Mouse (Mus musculus) ES-E14 (cell line): ENCODE measurements around the gene Ripk1. TPM values are rescaled to one million over a fixed set of nuclear protein-coding genes. Genes with fewer than 3 reads are reported as not detected.

Source experiments
- DNase-seq: peaks from one replicate; pipeline ENCODE4 v3.0.0-alpha.2; 2013; ENCODE audit warnings: low read depth, low spot score
- H3K27ac ChIP-seq: 2 replicates; pipeline ENCODE4 v1.5.1; 2012; ENCODE audit warnings: low read depth, mild to moderate bottlenecking, low read length, moderate library complexity, mixed read lengths; ENCODE audit not compliant: poor library complexity, insufficient read depth, severe bottlenecking
- H3K36me3 ChIP-seq: 2 replicates; pipeline ENCODE4 v1.6.1; 2012; ENCODE audit warnings: mild to moderate bottlenecking, low read length, moderate library complexity, mixed read lengths; ENCODE audit not compliant: control insufficient read depth, poor library complexity, insufficient read depth, severe bottlenecking
- H3K4me1 ChIP-seq, 2 experiments: fragments of 150-350 bp in 1 of 2; sonication (generic) in 1 of 2; 2 replicates each; pipeline ENCODE4 v1.6.1; 2012; ENCODE audit warnings: low read length in 2 of 2, mild to moderate bottlenecking in 1 of 2, mixed read lengths in 1 of 2; ENCODE audit not compliant: control insufficient read depth in 2 of 2, insufficient read depth in 2 of 2, poor library complexity in 1 of 2
- H3K4me3 ChIP-seq, 2 experiments: fragments of 150-350 bp in 1 of 2; sonication (generic) in 1 of 2; 2 replicates each; pipeline ENCODE4 v1.5.1; 2012; ENCODE audit warnings: low read length in 2 of 2, low read depth in 1 of 2, mild to moderate bottlenecking in 1 of 2, mixed read lengths in 1 of 2; ENCODE audit not compliant: insufficient read depth in 1 of 2, poor library complexity in 1 of 2, severe bottlenecking in 1 of 2
- H3K9ac ChIP-seq: 2 replicates; pipeline ENCODE4 v1.6.1; 2012; ENCODE audit warnings: low read depth, mild to moderate bottlenecking, low read length, mixed read lengths; ENCODE audit not compliant: poor library complexity, insufficient read depth, severe bottlenecking
- H3K9me3 ChIP-seq: fragments of 150-350 bp; sonication (generic); 2 replicates; pipeline ENCODE4 v1.6.1; 2012; ENCODE audit warnings: low read depth, mild to moderate bottlenecking, low read length; ENCODE audit not compliant: control insufficient read depth, insufficient read depth
- CHD2 ChIP-seq: IDR thresholded peaks from 2 replicates; pipeline ENCODE4 v1.6.1; 2014; ENCODE audit warnings: mild to moderate bottlenecking, low read depth, low read length, inconsistent platforms
- HCFC1 ChIP-seq: IDR thresholded peaks from 2 replicates; pipeline ENCODE4 v1.6.1; 2012; ENCODE audit warnings: low read length, inconsistent platforms, borderline replicate concordance; ENCODE audit not compliant: insufficient read depth
- MAFK ChIP-seq: IDR thresholded peaks from 2 replicates; pipeline ENCODE4 v1.6.1; 2014; ENCODE audit warnings: mild to moderate bottlenecking, low read depth, low read length, inconsistent platforms; ENCODE audit not compliant: insufficient read depth
- ZC3H11A ChIP-seq: IDR thresholded peaks from 2 replicates; pipeline ENCODE4 v1.6.1; 2012; ENCODE audit warnings: low read depth, mild to moderate bottlenecking, inconsistent platforms, low read length, borderline replicate concordance
- ZNF384 ChIP-seq: IDR thresholded peaks from 2 replicates; pipeline ENCODE4 v1.6.1; 2012; ENCODE audit warnings: low read depth, low read length, inconsistent platforms
- in situ Hi-C, 2 experiments: fragments of 600-800 bp; cut with MboI; formaldehyde crosslinking; loops; one replicate each; pipeline ENCODE4 v1.15.1; 2025; ENCODE audit warnings: low sequenced_read_pairs in 2 of 2, inconsistent platforms in 1 of 2; ENCODE audit not compliant: unreplicated experiment in 2 of 2
- total RNA-seq: library from RNA; depleted of rRNA; stranded (reverse); fragments of 300-350 nt; gene quantifications from 2 replicates; pipeline ENCODE4 v1.2.3, GENCODE M21; 2012

Gene Ripk1
- total RNA-seq, 1 experiment, result 10.0 TPM

DNA sequence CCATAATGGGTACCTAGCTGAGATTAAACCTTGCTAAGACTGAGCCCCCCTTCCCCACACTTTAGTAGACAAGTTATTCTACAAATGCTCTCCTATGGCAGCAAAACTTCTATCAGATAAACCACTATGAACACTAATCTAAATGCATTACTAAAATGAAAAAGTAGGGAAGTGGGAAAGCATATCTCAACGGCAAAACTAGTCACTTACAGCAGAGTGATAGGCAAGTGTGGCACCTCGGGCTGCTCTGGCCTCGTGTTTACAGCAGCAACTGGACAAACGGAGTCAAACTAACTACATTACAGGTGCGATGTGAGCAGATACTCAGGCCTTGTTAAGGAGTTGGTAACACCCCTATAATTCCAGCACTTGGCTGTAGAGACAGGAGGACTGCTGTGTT lies 12.5 kb upstream of the Ripk1 start:
- Histone ChIP-seq H3K4me3 (no peak overlapping the region), H3K4me1 (peaks cover 5 to 6% of the 10 kb centered on the region in 2 experiments; a peak in 2 of 4 replicates), H3K36me3 (no peaks in the 10 kb centered on the region), H3K9me3 (no peaks in the 10 kb centered on the region), H3K27ac (no peak overlapping the region; the same call in 1 of the 2 replicates), H3K9ac (no peak overlapping the region)
- DNase-seq, result no peak
- no peak for TF ChIP-seq MAFK
- in situ Hi-C loops, result no loop called here

DNA sequence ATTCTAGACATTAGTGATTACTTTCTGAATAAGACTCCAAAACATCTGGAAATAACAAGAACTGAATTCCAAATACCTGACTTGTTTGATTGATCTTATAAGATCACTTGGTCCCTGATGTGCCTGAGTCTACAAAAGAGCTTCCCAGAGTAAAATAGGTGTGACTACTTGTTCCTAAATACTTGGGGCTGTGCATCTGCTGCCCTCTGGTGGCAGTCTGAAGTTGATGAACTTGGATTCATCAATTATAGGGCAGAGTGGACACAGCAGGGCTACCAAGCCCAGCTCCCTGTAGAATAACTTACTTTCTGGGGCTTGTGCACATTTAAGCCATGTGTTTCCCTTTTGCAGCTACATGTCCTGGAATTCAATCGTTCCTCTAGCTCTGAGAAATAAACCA lies 7.0 kb upstream of the Ripk1 start:
- TF ChIP-seq HCFC1 (no peak), CHD2 (no peak), ZC3H11A (peak; percentile 78), ZNF384 (no peak)
- Histone ChIP-seq H3K9me3 (no peaks in the 10 kb centered on the region), H3K9ac (no peak overlapping the region), H3K4me1 (0 out of 4 replicates have a peak, but pooled peaks cover 0 to 1% of the 10 kb centered on the region in 2 experiments), H3K36me3 (no peaks in the 10 kb centered on the region), H3K4me3 (no peak overlapping the region), H3K27ac (no peak overlapping the region)
- DNase-seq, result peak; percentile 82
- in situ Hi-C loops, result no loop called here

GRCm38 (mm10) chr13:34003058-34003457 lies 895 bp downstream of the Ripk1 start:
- Histone ChIP-seq H3K4me1 (0 out of 4 replicates have a peak, but pooled peaks cover 0 to 5% of the 10 kb centered on the region in 2 experiments), H3K9me3 (no peaks in the 10 kb centered on the region), H3K4me3 (peak overlapping the region; percentile 82 to 95), H3K9ac (0 out of 2 replicates have a peak overlapping the region, but pooled peaks have one; percentile 13), H3K27ac (no peak overlapping the region), H3K36me3 (no peaks in the 10 kb centered on the region)
- no peak for DNase-seq
- no peak for TF ChIP-seq MAFK
- TF ChIP-seq HCFC1, result no peak
- no peak for TF ChIP-seq ZNF384
- in situ Hi-C loops, result no loop called here

DNA sequence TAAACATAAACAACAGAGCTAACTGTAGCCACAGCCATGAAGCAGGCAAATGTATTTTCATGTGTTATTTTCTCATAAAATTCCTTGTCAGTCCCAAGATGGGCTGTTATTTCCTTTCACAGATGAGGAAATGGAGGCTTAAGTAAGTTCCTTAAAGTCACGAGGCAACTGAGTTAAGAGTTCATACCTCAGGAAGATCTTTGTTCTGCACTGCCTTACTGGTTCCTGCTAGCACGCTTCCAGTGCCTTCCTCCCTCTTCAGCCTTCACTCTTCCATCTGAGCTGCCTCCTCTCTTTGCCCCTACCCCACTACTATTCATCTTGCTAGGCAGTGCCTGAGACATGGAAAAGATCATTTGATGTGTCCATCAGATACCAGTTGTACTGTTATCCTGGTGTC lies 5.1 kb downstream of the Ripk1 start:
- DNase-seq, result no peak
- Histone ChIP-seq H3K27ac (no peak overlapping the region), H3K4me3 (no peak overlapping the region), H3K4me1 (0 out of 4 replicates have a peak, but pooled peaks cover 0 to 2% of the 10 kb centered on the region in 2 experiments), H3K9ac (no peak overlapping the region), H3K9me3 (no peaks in the 10 kb centered on the region), H3K36me3 (no peaks in the 10 kb centered on the region; the same call in 1 of the 2 replicates)
- TF ChIP-seq ZNF384, result no peak
- no peak for TF ChIP-seq MAFK
- no peak for TF ChIP-seq HCFC1
- no peak for TF ChIP-seq ZC3H11A
- no peak for TF ChIP-seq CHD2
- in situ Hi-C loops, result no loop called here

- Histone ChIP-seq H3K4me1 (no peaks in the 10 kb centered on the region), H3K36me3 (peaks cover 4% of the 10 kb centered on the region), H3K27ac (no peak overlapping the region), H3K9ac (no peak overlapping the region), H3K4me3 (no peak overlapping the region), H3K9me3 (no peaks in the 10 kb centered on the region)
- in situ Hi-C loops, result no loop called here
- no peak for DNase-seq
- TF ChIP-seq ZC3H11A (no peak), HCFC1 (no peak), ZNF384 (no peak), CHD2 (no peak), MAFK (no peak)
Observed at GRCm38 (mm10) chr13:34016927-34017569, 14.9 kb downstream of the Ripk1 start.
